Mouse (Mus musculus) liver (tissue): ENCODE results near the gene Atp1a4.
A peak's percentile ranks its signal among the peaks of the same experiment; 100 is the strongest.

Experiments used
- DNase-seq: peaks from one replicate; pipeline ENCODE4 v3.0.0-alpha.2; 2020; ENCODE audit warnings: mixed read lengths

Gene Atp1a4

GRCm38 (mm10) chr1:172192217-172192616, 66.0 kb downstream of the Atp1a4 start:
- no peak for DNase-seq

GRCm38 (mm10) chr1:172191578-172191977, 66.6 kb downstream of the Atp1a4 start:
- no peak for DNase-seq

- peak; percentile 10 for DNase-seq
These were observed 69.3 kb downstream of the Atp1a4 start for GRCm38 (mm10) chr1:172188891-172189290.

GRCm38 (mm10) chr1:172186401-172187289, 71.6 kb downstream of the Atp1a4 start:
- DNase-seq, result no peak

- DNase-seq, result no peak
These were observed 74.3 kb downstream of the Atp1a4 start for GRCm38 (mm10) chr1:172183915-172184314.

- DNase-seq, result no peak
These were observed 75.2 kb downstream of the Atp1a4 start for GRCm38 (mm10) chr1:172183056-172183455.

- DNase-seq, result no peak
These were observed 76.4 kb downstream of the Atp1a4 start for GRCm38 (mm10) chr1:172181777-172182176.

- DNase-seq, result no peak
These were observed 77.3 kb downstream of the Atp1a4 start for GRCm38 (mm10) chr1:172180881-172181280.

- DNase-seq, result no peak
These were observed 79.1 kb downstream of the Atp1a4 start for GRCm38 (mm10) chr1:172179102-172179501.

GRCm38 (mm10) chr1:172177791-172178190, 80.4 kb downstream of the Atp1a4 start:
- no peak for DNase-seq
